Mouse (Mus musculus) embryonic fibroblast, embryonic 13.5 days (primary cell): Measurements from ENCODE around the gene Med29. TPM values are rescaled to one million over a fixed set of nuclear protein-coding genes. Genes with fewer than 3 reads are reported as not detected.

ENCODE experiments used
- H3K27ac ChIP-seq: 2 replicates; pipeline ENCODE4 v1.5.1; 2012; ENCODE audit warnings: low read length, control low read depth, inconsistent platforms; ENCODE audit not compliant: insufficient read depth
- H3K4me1 ChIP-seq: 2 replicates; pipeline ENCODE4 v1.6.1; 2011; ENCODE audit warnings: low read length; ENCODE audit not compliant: control insufficient read depth, insufficient read depth
- H3K4me3 ChIP-seq: 2 replicates; pipeline ENCODE4 v1.5.1; 2011; ENCODE audit warnings: mild to moderate bottlenecking, control low read depth, low read length; ENCODE audit not compliant: insufficient read depth
- CTCF ChIP-seq: IDR thresholded peaks from 2 replicates; pipeline ENCODE4 v1.5.1; 2011; ENCODE audit warnings: mild to moderate bottlenecking, control low read depth, low read length, moderate library complexity, borderline replicate concordance; ENCODE audit not compliant: insufficient read depth
- POLR2A ChIP-seq: IDR thresholded peaks from 2 replicates; pipeline ENCODE4 v1.6.1; 2011; ENCODE audit warnings: low read depth, mild to moderate bottlenecking, control low read depth, low read length, moderate library complexity
- polyA plus RNA-seq: library from polyadenylated mRNA; stranded (reverse); fragments of >200 nt; gene quantifications from 2 replicates; pipeline ENCODE4 v1.2.4, GENCODE M21; 2011; ENCODE audit warnings: low read depth; ENCODE audit not compliant: missing spikeins, insufficient read length

Gene Med29
- polyA plus RNA-seq, 1 experiment = 18.2 TPM

DNA sequence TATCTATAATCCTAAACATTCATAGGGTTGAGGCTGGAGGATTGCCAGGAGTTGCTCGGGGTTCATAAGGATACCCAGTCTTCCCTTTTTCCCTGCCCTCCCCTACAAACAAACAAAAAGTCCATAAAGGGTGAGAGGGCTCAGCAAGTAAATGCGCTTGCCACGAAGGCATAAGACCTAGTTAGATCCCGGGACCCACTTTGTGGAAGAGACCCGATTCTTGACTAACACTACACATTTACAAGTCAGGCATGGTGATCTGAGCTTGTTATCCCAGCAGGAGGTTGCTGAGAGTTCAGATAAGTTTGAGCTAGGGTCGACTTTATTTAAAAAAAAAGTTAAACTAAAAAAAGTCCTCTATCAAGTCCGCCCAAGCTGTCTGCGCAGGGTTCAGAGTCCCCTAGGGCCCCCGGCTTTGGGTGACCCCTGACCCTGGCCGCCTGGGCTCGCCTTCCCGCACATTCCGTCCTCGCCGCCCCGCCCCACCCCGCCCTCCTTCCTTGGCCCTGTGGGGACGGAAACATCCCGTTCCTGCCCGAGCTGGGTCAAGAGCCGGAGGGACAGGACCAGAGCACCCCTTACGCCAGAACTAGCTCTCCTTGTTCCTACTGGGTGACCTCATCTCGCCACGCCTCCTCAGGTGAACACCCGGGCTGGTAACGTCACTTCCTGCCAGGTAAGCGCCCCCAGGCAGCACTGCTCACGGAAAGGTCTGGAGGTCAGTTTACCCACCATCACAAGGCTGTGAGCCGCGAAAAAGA is 16.3 kb downstream of the Med29 start:
- peak; percentile 72 for TF ChIP-seq POLR2A
- no peak for TF ChIP-seq CTCF
- H3K4me1 ChIP-seq = peaks cover 2% of the 10 kb centered on the region; the same call in 1 of the 2 replicates

DNA sequence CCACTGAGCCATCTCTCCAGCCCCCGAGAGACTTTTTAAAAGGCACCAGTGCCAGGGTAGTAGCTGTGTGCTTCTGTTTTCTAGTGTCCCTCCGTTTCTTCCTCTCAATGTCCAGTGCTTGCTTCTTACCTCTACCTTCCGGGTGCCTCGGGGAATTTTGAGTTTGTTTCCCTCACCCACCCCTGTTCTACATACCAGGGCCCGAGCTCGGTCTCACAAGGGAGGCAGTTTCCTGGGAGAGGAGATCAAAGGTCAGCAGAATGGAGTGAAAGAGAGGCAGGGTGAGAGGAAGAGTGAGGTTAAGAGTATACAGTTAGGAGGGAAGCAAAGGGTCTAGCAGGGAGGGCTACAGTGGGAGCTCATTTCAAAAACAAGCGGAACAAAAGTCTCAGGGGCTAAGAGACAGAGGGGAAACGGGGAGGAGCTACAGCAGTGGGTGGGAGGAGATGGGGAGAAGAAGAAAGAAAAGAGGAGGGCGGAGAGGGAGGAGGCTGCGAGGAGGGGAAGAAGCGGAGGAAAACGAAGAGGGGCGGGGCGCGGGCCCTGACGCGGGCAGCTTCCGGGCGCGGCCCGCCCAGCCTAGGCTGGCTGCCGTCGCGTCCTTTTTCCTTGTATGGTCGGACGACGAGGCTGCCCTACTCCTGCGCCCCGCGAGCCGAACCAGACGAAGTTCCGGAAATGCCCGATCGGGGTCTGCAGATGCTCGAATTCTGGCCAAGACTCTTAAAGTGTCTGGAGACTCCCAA is 17.2 kb downstream of the Med29 start:
- peak overlapping the region; percentile 52 for H3K4me3 ChIP-seq
- H3K27ac ChIP-seq = peak overlapping the region; percentile 99
- H3K4me1 ChIP-seq = peaks cover 3% of the 10 kb centered on the region; the same call in 1 of the 2 replicates
- TF ChIP-seq CTCF = no peak
- peak; percentile 69 for TF ChIP-seq POLR2A

More for the DNA sequence above, 16.3 kb downstream of the Med29 start:
- Histone ChIP-seq H3K4me3 (peak overlapping the region; percentile 31), H3K27ac (peak overlapping the region; percentile 99)

DNA sequence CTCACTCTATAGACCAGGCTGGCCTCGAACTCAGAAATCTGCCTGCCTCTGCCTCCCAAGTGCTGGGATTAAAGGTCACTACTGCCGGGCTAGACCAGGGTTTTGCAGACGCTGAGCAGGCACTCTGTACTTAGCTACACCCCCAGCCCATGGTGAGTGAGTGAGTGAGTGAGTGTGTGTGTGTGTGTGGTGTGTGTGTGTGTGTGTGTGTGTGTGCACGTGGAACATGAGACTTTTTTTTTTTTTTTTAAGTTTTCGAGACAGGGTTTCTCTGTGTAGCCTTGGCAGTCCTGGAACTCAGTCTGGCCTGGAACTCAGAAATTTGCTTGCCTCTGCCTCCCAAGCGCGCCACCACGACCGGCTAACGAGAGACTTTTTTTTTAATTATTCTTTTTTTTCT is 17.9 kb downstream of the Med29 start:
- no peak overlapping the region for H3K4me3 ChIP-seq
- H3K27ac ChIP-seq = peak overlapping the region; percentile 97
- no peak for TF ChIP-seq POLR2A
- no peak for TF ChIP-seq CTCF
- H3K4me1 ChIP-seq = peaks cover 8% of the 10 kb centered on the region; the same call in 1 of the 2 replicates

DNA sequence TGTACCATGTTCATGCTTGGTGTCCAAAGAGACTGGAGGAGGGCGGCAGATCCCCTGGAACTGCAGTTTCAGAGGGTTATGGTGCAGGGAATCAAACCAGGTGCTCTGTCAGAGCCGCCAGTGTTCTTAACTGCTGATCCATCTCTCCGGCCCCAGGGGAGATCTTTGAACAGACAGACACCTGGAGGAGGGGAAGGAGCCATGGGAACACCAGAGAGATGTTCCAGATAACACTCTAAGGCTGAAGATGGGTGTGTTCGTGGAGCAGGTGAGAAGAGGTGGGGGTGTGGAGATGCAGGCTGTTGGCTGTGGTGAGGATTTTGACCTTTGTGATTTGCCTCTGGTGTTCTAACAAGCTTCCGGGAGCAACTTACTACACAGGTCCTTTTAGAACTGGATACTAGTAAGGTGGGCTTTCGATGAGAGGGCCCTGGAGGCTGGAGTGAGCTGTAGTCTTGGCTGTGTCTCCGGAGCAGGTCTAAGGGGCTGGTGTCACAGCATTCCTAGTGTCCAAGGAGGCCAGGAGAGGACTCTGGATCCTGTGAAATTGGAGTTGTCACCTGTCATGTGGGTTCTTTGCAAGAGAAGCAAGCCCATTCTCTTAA is 18.5 kb downstream of the Med29 start:
- Histone ChIP-seq H3K4me1 (peaks cover 11% of the 10 kb centered on the region; the same call in 1 of the 2 replicates), H3K4me3 (no peak overlapping the region), H3K27ac (peak overlapping the region; percentile 15; the same call in 1 of the 2 replicates)
- no peak for TF ChIP-seq CTCF
- TF ChIP-seq POLR2A = no peak

DNA sequence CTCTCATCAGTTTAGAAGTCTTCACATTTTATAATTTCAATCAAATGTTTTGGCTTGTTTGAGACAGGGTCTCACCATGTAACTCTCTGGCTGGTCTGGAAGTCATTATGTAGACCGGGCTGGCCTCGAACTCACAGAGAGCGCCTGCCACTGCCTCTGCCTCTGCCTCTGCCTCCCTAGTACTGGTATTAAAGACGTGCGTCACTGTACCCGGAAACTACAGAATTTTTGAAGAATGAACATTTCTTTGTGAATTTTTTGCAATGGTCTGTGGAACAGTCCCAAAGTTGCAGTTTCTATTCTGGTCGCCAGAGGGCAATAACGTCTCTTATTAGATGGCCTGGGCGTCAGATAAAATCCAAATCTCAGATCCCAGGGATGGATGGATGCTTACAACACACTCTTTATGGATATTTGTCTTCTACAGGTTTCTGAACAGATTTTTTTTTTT is 19.4 kb downstream of the Med29 start:
- H3K27ac ChIP-seq = peak overlapping the region; percentile 87
- peaks cover 13% of the 10 kb centered on the region; the same call in 1 of the 2 replicates for H3K4me1 ChIP-seq
- peak overlapping the region; percentile 17; the same call in 1 of the 2 replicates for H3K4me3 ChIP-seq
- TF ChIP-seq CTCF (no peak), POLR2A (no peak)

DNA sequence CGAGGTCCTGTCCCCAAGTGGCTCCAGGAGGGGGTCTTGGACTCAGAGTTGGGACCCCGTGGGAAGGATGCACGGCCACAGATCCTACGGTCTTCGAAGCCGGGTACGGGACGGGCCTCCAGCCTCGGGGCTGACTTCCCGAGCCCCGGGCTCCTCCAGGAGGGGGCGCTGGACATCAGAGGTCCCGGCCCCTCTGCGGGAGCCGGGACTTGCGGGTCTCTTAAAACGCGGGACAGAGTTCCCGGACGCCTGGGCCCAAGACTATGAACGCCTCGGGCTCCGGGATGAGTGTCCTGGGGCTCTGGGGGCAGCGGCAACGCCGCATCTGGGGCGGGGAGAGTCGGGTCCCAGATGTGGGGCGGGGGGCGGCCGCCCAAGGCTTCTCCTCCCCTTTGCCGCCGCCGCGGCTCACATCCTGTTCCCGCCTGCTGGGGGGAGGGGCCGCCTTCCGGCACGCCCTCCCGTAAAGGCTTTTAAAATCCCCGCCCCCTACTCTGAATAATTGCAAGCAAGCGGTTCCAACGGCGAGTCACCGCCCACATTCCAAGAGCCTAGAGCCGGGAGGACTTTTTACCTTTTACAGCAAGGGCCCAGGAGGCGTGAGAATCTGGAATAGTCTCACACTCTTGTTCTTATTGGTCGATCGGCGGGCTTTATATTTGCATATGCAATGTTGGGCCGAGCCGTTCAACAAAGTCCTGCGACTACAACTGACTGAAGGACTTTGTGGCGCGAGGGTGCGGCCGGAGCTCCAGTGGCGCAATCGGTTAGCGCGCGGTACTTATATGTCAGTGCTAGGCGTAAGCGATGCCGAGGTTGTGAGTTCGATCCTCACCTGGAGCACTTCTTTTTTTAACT is 20.0 kb downstream of the Med29 start, which contains the start of gene Plekhg2:
Plekhg2 (minus strand) TSS at position 349 of the 858 bp plus-strand sequence.
- H3K4me1 ChIP-seq = peaks cover 13% of the 10 kb centered on the region; the same call in 1 of the 2 replicates
- H3K4me3 ChIP-seq = peak within 1 kb of the TSS; percentile 97
- TF ChIP-seq POLR2A (peak; percentile 82), CTCF (no peak)
- peak within 1 kb of the TSS; percentile 96 for H3K27ac ChIP-seq

DNA sequence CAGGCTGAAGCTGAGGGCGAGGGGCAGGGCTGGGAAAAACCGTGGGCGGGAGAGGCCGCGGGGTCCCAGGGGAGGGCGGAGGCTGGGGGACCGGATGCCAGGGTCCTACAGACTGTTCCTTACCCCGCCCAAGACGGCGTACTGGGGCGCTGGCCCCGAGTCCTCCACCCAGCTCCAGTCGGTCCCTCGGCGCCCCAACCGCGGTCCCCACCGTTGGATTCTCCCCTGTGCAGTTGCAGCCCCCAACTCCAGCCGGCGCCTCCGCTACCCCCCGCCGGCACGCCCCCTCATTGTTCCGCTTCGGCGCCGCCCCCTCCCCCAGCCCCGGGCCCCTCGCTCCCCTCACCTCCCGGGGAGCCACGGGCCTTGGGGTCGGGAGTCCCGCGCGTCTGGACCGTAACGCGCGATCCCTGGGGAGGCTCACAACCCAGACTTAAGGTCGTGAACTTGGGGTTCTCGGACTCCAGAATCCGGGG is 21.0 kb downstream of the Med29 start:
- TF ChIP-seq CTCF (no peak), POLR2A (peak; percentile 51; the same call in 1 of the 2 replicates)
- Histone ChIP-seq H3K4me1 (peaks cover 13% of the 10 kb centered on the region; the same call in 1 of the 2 replicates), H3K4me3 (peak overlapping the region; percentile 97), H3K27ac (peak overlapping the region; percentile 96)

DNA sequence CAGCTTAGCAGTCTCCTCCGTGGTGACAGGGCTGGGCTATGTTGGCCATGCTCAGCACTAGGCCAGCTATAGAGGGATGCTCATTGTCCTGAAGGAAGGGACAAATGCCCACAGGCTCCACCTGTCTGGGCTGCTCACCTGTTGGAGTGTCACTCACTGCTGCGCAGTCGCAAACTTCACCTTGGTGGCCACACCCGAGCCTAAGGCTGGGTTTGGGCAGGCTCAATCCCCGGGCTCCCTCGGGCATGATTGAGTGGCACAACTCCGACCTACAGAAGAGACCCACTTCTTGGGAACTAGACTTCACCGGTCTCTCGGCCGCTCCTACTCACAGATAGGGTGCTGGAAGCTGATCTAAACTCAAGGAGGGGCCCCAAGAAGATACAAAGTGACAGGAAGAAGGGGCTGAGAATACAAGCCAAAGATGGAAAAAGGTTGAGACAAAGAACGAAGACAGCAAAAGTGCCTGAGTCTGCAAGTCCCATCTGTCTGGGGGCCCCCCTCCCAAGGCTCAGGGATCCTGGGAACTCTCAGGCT is 21.5 kb downstream of the Med29 start:
- peak overlapping the region; percentile 97 for H3K4me3 ChIP-seq
- peaks cover 13% of the 10 kb centered on the region; the same call in 1 of the 2 replicates for H3K4me1 ChIP-seq
- TF ChIP-seq CTCF (no peak), POLR2A (no peak)
- H3K27ac ChIP-seq = peak overlapping the region; percentile 55; the same call in 1 of the 2 replicates
